Mouse (Mus musculus) frontal cortex, adult 2 months (tissue): ENCODE measurements around the gene Tbc1d22a. TPM values are rescaled to one million over a fixed set of nuclear protein-coding genes. Genes with fewer than 3 reads are reported as not detected.
A peak's percentile ranks its signal among the peaks of the same experiment; 100 is the strongest.

Source experiments
- DNase-seq, 2 experiments: peaks; one replicate each; pipeline ENCODE4 v3.0.0; 2022; ENCODE audit warnings: low spot score in 1 of 2; ENCODE audit errors: extremely low spot score in 1 of 2
- polyA plus RNA-seq: library from polyadenylated mRNA; depleted of rRNA; stranded (reverse); fragments of >200 nt; gene quantifications from 2 replicates; pipeline ENCODE4 v1.2.3, GENCODE M21; 2012

The Tbc1d22a gene
- polyA plus RNA-seq, 1 experiment: 29.4 TPM

DNA sequence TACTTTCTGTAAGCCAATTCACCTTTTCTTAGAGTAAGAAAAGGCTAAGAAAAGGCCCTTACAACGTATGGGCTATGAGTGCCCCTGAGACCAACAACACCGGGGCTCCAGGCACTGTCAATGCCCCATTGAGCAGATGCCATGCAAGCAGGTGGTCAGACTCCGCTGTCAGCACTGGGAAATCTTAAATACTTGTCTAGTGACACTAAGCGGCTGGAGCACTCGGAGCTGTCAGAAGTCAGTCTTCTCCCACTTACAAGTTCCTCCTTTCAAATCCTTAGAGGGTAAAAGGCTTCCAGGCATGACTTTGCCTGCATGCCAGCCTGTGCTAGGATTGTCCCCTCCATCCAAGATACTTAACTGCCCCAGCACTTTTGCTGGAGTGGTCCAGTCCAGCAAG, 268.1 kb downstream of the Tbc1d22a start:
- no peak for DNase-seq

DNA sequence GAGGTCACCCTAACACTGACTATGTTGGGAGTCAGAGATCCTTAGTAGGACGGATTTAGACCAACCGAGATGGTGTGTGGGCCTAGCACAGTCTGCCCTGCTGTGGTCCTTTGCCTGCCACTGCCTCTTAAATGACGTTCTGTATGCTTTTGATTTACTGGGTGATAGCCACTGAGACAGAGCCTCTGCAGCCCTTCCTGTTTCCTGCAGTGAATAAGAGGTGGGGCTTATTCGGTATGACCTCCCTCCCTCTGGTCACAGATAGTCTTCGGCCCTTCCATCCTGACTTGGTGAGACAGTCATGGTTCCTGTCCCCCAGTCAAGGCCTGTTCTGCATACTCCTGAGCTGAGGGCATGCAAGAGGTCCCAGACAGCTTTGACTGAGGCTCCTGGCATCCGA, 271.6 kb downstream of the Tbc1d22a start:
- no peak for DNase-seq

DNA sequence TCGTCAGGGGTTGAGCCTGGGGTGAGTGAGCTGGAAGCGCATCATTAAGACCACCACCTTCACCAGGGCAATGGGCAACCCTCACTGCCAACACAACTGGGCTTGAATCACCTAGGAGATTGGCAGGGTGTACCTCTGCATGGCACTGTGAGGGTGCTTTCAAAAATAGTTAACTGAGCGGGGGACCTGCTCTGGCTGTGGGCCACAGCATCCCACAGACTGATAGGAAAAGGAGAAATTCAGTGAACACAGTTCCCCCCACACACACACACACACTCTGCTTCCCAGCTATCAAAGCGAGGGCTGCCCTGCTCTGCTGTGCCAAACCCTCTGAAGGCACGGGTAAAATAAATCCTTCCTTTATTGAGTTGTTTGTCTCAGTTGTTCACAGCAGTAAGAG, 273.1 kb downstream of the Tbc1d22a start:
- DNase-seq: peak; percentile 26 to 49

DNA sequence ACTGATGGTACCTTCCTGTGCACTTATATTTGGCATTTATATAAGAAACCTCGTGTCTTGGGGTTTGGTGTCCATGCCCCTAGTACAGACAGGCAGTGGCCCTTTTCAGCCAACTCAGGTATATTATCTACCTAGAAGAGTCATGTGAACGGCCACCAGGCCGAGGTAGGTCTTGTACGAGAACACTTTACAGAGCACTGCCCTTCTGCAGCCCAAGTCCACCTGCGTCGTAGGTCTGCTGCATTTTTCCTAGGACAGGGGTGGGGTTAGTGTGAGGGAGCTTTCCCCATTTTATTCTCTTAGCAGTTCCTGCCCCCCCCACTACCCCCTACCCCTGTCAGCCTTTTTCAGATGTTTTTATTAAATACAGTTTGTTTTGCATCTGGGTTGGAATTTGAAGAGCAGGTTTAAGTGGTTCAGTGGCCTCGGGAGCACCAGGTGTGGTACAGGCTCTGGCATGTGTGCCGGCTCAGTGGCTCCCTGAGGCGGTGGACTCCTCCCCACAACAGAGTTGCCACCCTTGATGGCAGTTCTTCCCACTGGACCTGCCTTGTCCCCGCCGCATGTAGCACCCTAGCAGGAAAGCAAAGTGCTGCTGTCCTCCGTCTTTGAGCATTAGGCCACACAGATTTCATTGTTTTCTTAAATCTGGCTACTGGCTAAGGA, 277.3 kb downstream of the Tbc1d22a start:
- no peak for DNase-seq

DNA sequence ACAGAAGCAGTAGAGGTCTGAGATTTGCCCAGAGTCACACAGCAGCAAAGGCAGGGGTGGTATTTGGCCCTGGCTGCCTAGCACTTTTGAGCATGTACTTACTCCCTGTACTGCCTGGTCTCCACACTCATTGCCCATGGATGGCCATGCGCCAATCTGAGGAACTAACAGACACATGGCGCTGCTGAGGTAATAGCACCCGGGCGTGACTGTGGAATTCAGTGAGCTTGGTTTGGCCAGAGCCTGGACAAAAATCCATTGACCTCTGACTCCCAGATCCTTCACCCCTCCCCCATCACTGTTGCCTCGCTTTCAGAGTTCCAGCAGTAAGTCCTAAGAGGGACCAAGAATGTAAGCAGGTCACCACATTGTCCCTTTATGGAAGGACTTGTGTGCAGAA, 278.4 kb downstream of the Tbc1d22a start:
- no peak for DNase-seq

DNA sequence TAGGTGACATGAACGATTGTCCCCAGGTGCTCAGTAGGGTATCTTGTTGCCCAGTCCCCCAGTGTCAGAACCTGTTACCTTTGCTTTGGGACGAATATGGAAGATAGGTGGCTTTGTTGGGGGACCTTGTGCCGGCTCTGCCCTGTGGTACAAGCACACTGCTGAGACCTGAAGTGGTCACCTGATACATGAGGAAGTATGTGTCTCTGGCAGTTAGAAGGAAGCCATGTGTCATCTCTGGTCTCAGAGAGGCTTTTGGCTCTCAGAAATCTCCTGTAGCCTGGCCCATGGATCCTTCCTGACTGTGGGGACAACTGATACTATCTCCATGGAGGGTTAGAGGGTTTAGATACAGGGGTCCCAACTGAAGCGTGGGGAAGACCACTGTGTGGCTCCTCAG, 281.9 kb downstream of the Tbc1d22a start:
- no peak for DNase-seq

DNA sequence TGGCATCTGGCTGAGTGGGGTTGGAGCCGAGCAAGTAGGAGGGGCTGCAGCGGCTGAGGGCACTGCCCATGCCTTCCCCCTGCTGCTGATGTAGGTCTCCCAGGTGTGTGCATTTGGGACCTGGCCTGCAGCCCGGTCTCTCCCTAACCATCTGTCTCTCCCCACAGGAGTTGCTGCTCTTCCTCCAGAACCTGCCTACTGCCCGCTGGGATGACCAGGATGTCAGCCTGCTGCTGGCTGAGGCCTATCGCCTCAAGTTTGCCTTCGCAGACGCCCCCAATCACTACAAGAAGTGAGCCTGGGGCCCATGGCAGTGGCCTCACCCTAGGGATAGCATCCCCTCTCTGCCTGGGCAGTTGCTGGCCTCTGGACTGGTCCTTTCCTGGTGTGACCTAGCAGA, 282.4 kb downstream of the Tbc1d22a start:
- no peak for DNase-seq

DNA sequence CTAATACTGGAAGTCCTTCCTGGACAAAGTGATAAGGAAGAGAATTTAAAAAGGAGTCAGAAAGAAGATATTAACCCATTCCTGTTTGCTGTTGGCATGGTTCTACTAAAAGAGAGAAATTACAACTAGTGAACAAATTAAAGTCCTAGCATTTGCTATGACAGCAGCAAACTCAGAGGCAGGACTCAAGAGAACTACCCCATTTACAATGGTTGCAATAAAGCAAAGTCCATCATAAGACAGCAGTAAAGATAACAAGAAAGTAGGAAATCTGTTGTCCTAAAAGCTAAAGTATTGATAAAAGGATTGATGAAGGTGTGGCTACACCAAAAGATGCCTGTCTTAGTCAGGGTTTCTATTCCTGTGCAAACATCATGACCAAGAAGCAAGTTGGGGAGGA, 286.3 kb downstream of the Tbc1d22a start:
- no peak for DNase-seq

DNA sequence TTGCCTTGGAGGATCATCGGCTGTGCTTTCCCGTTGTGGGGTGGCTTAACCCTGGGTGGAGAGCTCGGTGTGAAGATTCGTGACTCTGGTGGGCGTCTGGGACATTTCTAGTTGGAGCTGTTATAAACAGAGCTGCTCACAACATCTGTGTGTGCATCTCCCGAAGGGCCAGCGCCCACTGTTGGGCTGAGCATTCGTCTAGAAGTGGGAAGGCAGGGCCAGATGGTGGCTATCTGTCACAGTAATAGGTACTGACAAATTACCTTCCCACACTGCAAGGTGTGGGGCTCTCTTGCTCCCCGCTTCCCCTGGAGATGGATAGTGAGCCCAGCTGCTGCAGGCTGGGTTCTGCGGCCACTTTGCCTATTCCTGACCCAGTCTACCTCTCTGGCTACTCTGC, 289.2 kb downstream of the Tbc1d22a start:
- DNase-seq: no peak

DNA sequence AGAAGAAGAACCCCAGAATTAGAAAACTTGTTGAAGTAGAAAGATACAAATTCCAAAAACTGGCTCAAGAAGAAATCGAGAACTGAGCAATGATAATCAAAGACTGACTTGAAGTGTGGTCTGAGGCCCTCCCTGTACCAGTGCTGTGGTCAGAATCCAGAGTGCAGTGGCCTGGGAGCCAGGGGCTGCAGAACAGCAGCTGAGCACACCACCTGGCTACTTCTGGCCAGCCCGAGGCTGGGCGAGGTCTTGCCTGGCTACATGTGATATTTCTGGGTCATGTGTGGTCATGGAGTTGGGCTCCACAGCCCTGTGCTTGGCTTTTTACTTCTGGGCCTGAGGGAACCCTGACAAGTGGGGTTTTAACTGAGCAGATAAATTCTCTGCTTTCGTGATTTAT, 292.4 kb downstream of the Tbc1d22a start:
- no peak for DNase-seq

DNA sequence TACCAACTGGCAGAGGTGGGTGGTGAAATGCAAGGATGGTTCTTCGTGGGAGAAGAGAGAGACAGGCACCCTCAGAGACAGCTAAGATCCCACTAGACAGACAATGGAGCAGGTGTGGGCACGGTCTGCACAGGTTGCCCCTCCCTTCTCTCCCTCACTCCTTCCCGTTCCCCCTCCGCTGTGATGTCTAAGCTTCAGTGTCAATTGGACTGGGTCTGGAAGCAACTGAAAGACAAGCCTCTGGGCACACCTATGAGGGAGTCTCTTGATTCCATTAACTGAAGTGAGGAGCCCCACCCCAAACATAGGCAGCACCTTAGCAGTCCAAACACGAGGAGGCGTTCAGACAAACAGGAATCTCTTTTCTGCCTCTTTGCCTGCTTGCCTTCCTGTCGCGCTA, 293.3 kb downstream of the Tbc1d22a start:
- DNase-seq: no peak

DNA sequence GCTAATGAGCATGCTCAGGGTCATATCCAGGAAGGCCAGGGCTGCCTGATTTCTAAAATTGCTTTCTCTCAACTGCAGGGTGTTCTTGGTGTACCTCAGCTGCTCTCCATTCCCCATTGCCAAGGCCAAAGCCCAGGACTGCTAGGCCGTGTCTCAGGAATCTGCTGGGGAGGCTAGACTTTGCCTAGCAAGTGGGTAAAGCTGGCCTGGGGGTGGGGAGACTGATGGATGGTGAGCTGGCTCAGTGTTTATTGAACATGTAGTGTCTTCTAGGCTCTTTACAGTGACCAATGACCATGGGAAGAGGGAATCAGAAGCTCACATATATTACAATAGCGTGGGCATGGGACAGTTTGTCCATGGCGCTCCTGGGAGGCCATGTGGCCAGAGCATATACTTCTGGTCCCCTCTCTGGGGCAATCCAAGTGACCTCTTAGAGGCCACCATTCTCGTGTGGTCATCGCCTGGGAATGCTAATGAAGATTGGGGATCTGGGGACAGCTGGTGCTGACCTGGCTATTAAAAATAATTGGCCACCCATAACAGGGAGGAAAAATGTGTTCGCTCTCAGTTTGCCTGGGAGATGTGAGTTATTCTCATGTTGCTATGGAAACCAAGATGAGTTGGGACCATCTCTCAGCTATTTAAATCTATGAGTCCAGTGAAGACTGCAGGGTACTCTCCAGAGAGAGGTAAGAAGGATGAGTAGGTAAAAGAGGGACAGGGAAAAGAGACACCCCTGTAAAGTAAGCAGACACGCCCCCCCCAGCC, 294.3 kb downstream of the Tbc1d22a start:
- no peak for DNase-seq

DNA sequence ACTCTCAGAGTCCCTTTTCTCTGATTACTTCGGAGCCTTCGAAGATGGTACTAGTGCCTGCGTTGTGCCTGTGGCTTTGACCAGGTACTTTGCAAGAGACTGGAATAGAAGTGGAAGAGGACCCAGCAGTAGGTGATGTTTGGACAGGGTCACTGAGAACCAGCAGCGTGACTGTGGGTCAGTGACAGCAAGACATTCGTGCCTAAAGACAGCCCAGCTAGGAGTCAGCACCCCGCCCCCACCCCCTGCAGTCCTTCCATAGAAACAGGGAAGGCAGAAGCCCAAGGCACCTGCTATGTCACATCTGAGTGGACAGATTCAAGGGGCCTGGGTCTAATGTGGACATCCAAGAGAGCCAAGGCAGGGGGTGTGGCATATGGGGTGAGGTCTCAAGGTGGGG, 295.3 kb downstream of the Tbc1d22a start:
- DNase-seq: no peak

DNA sequence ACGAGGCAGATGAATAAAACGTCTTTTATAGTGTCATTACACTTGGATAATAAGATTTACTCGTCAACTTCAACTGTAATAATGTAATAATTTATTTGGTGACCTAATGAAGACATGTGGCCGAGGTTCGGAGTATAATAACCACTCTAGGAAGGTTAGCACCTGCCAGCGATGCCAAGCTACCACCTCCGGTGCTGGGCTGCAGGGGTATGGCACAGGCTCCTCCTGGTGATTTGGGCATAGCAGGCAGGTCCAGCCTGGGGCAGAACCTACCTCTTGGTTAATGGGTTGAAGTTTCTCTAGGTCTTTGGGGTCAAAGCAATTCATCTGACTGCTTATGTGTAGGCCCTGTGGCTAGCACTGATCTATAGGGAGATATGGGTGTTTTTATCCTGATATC, 296.9 kb downstream of the Tbc1d22a start:
- DNase-seq: no peak

DNA sequence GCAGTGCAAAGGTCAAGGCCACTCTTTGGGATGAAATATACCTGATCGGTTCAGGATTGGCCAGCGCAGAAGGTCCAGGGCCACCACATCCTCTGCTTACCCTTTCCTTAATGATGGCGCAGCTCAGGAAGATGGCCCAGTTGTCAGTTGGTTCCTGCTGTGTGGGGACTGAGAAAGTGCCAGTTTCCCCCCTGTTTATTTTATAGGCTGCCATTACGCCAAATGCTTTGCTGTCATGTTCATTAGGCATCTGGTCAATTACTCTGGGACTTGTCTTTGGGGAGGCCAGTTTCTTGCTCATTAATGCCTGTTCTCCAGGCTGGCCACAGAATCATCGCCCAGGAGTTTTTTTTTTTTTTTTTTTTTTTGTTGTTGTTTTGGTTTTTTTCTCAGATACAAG, 299.1 kb downstream of the Tbc1d22a start:
- no peak for DNase-seq

DNA sequence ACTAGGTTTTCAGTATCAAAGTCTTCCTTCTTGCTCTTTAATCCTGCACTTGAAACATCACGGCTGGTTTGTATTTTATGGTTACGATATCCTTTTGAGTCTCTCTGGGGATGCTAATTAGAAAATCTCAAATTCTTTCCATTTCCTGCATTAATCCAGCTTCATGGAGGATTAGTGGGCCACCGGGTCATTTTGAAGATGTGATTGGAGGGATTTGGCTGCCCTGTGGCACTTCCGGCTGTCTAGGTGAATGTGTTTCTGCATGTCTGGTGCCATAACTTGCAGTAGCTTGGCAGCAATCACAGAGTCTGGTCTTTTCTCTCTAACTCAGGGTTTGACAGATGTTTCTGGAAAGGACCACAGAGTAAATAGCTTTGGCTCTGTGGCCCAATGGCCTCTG, 305.9 kb downstream of the Tbc1d22a start:
- DNase-seq: no peak

DNA sequence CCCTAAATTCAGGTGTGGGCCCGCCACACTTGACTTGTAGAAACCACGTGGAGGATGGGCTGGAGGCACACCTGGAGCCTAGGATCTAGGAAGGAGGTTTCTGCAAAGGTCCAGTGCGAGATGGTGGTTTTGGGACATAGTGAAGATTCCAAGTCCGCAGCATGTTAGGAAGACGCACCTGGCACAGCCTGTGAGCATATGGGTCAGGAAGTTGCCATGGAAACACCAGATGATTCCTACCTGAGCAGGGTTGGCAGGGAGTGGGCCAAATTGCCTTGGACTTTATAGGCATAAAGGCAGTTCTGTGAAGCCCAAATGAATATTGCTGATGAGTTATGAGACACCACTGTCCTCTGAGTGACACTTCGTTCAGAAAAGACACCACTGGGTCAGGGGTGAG, 321.1 kb downstream of the Tbc1d22a start:
- no peak for DNase-seq

DNA sequence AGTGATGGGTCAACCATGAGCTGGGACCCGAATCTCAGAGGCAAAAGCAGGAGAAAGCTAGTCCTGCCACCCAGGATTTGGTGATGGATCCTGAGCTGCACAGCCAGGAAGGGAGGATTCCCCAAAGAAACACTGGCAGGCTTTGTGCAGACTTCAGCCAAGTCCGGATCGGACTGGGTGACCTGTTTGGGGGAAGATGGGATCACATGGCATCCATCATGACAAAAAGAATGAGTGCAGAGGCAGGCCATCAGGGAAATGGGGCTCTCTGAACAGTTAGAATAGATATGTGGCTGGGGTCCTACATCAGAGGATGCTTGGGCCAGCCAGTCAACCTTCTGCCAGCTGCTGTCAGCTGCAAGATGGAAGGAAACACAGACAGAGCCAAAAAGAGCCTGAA, 328.1 kb downstream of the Tbc1d22a start:
- DNase-seq: no peak

DNA sequence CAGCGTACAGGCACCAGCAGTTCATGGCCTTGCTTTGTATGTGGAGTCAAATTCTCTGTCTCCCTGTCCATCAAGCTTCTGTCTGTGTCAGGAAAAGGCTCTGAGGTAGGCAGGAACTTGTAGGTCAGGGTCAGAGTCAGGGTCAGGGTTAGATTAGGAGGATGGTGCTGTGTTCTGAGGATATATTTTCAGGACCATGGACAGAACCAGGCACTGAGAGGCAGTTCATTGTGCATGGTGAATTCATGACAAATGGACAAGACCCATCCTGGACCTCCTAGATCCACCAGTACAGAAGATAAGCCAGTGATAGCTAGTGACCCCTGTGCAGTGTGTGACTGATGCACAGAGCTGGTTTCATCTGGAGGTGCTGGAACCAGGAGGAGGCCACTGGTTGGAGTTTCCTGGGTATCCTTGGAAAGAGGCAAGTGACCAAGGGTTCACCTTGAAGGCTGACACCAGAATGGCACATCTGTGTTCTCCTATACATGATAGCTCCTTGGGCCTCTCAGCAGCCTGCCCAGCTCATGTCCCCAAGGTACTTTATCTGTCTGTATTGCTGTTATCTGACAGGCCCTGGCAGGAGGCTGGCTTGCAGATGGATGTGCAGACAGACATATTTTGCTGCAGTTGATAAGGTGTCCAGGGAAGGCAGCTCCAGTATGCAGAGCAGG, 330.0 kb downstream of the Tbc1d22a start:
- no peak for DNase-seq
